Mouse (Mus musculus) heart, embryonic 13.5 days (tissue): Measurements from ENCODE around the gene Ppp1r12a. TPM values are rescaled to one million over a fixed set of nuclear protein-coding genes. Genes with fewer than 3 reads are reported as not detected.

Source experiments
- ATAC-seq: fragments of 200-750 bp; cut with Nextera tagmentation; 2 replicates; pipeline ENCODE4 v1.8.0; 2017; ENCODE audit warnings: moderate TSS enrichment; ENCODE audit not compliant: insufficient number of reproducible peaks, low FRiP score, low TSS enrichment; ENCODE audit errors: extremely low read depth
- H3K27ac ChIP-seq: fragments of 300-500 bp; sonication (generic); replicated peaks from 2 replicates; pipeline ENCODE4 v1.5.1; 2015; ENCODE audit warnings: moderate library complexity, mild to moderate bottlenecking, inconsistent platforms
- H3K27me3 ChIP-seq: fragments of 300-500 bp; sonication (generic); replicated peaks from 2 replicates; pipeline ENCODE4 v1.6.1; 2015; ENCODE audit warnings: mild to moderate bottlenecking, inconsistent platforms
- H3K36me3 ChIP-seq: fragments of 300-500 bp; sonication (generic); 2 replicates; pipeline ENCODE4 v1.6.1; 2015; ENCODE audit warnings: mild to moderate bottlenecking, inconsistent platforms
- H3K4me1 ChIP-seq: fragments of 300-500 bp; sonication (generic); 2 replicates; pipeline ENCODE4 v1.6.1; 2015; ENCODE audit warnings: inconsistent platforms
- H3K4me2 ChIP-seq: fragments of 300-500 bp; sonication (generic); 2 replicates; pipeline ENCODE4 v1.6.1; 2015; ENCODE audit warnings: inconsistent platforms, mild to moderate bottlenecking, moderate library complexity
- H3K4me3 ChIP-seq: fragments of 300-500 bp; sonication (generic); 2 replicates; pipeline ENCODE4 v1.5.1; 2015; ENCODE audit warnings: moderate library complexity, mild to moderate bottlenecking, inconsistent platforms
- H3K9ac ChIP-seq: fragments of 300-500 bp; sonication (generic); 2 replicates; pipeline ENCODE4 v1.6.1; 2015; ENCODE audit warnings: inconsistent platforms, mild to moderate bottlenecking, moderate library complexity
- H3K9me3 ChIP-seq: fragments of 300-500 bp; sonication (generic); 2 replicates; pipeline ENCODE4 v1.6.1; 2016; ENCODE audit warnings: inconsistent platforms
- WGBS: fragments of 180-500 bp; shearing (Covaris S2); methylation state at CpG from one replicate; pipeline ENCODE4 v1.1.7; 2015; ENCODE audit warnings: mixed read lengths; 5-methylcytosine and 5-hydroxymethylcytosine counted together
- polyA plus RNA-seq: library from polyadenylated mRNA; unstranded; fragments of >200 nt; fragmentation: Nextera tagmentation; extraction: Ambion mirVana; gene quantifications from 2 replicates; pipeline ENCODE4 v1.2.1, GENCODE M21; 2015

Gene Ppp1r12a
- polyA plus RNA-seq, 1 experiment from 2014 or later: 88.1 TPM

- Histone ChIP-seq H3K36me3 (no peaks in the 10 kb centered on the region), H3K27ac (no peak overlapping the region), H3K4me1 (no peaks in the 10 kb centered on the region), H3K9me3 (no peaks in the 10 kb centered on the region), H3K4me3 (no peak overlapping the region), H3K4me2 (no peak overlapping the region), H3K27me3 (no peaks in the 10 kb centered on the region), H3K9ac (no peak overlapping the region)
- 66% methylated on average over 3 of the region's 3 CpGs for WGBS
- no peak for ATAC-seq
Observed at GRCm38 (mm10) chr10:108139788-108140187, 22.2 kb upstream of the Ppp1r12a start.

GRCm38 (mm10) chr10:108140742-108141141 is 21.3 kb upstream of the Ppp1r12a start:
- Histone ChIP-seq H3K27me3 (no peaks in the 10 kb centered on the region), H3K9me3 (no peaks in the 10 kb centered on the region), H3K4me3 (no peak overlapping the region), H3K4me1 (no peaks in the 10 kb centered on the region), H3K4me2 (no peak overlapping the region), H3K9ac (no peak overlapping the region), H3K36me3 (no peaks in the 10 kb centered on the region), H3K27ac (no peak overlapping the region)
- 88% methylated on average over 3 of the region's 3 CpGs for WGBS
- no peak for ATAC-seq

GRCm38 (mm10) chr10:108143991-108144525 is 17.9 kb upstream of the Ppp1r12a start:
- Histone ChIP-seq H3K4me1 (no peaks in the 10 kb centered on the region; the same call in 1 of the 2 replicates), H3K27me3 (no peaks in the 10 kb centered on the region), H3K4me2 (no peak overlapping the region), H3K9me3 (no peaks in the 10 kb centered on the region), H3K27ac (no peak overlapping the region), H3K36me3 (no peaks in the 10 kb centered on the region), H3K9ac (no peak overlapping the region), H3K4me3 (no peak overlapping the region)
- WGBS: 68% methylated on average over 4 of the region's 4 CpGs
- no peak for ATAC-seq

GRCm38 (mm10) chr10:108145701-108146100 is 16.3 kb upstream of the Ppp1r12a start:
- Histone ChIP-seq H3K27ac (no peak overlapping the region), H3K4me2 (no peak overlapping the region), H3K36me3 (no peaks in the 10 kb centered on the region), H3K9ac (no peak overlapping the region), H3K4me3 (no peak overlapping the region), H3K27me3 (no peaks in the 10 kb centered on the region), H3K4me1 (no peaks in the 10 kb centered on the region; the same call in 1 of the 2 replicates), H3K9me3 (no peaks in the 10 kb centered on the region)
- WGBS: 85% methylated on average over 9 of the region's 9 CpGs
- ATAC-seq: no peak

GRCm38 (mm10) chr10:108147031-108147430 is 15.0 kb upstream of the Ppp1r12a start:
- H3K27ac ChIP-seq: no peak overlapping the region
- ATAC-seq: no peak
- WGBS: 71% methylated on average over 9 of the region's 9 CpGs
- no peaks in the 10 kb centered on the region for H3K27me3 ChIP-seq
- no peaks in the 10 kb centered on the region; the same call in 1 of the 2 replicates for H3K4me1 ChIP-seq
- no peak overlapping the region for H3K9ac ChIP-seq
- H3K4me3 ChIP-seq: no peak overlapping the region
- 0 out of 2 replicates have a peak, but pooled peaks cover 3% of the 10 kb centered on the region for H3K9me3 ChIP-seq
- H3K4me2 ChIP-seq: no peak overlapping the region
- no peaks in the 10 kb centered on the region for H3K36me3 ChIP-seq

GRCm38 (mm10) chr10:108153301-108153700 is 8.7 kb upstream of the Ppp1r12a start:
- Histone ChIP-seq H3K9me3 (0 out of 2 replicates have a peak, but pooled peaks cover 3% of the 10 kb centered on the region), H3K4me3 (no peak overlapping the region), H3K9ac (no peak overlapping the region), H3K36me3 (no peaks in the 10 kb centered on the region), H3K27me3 (no peaks in the 10 kb centered on the region), H3K4me2 (no peak overlapping the region), H3K4me1 (peaks cover 16% of the 10 kb centered on the region), H3K27ac (no peak overlapping the region)
- 72% methylated on average over 3 of the region's 3 CpGs for WGBS
- no peak for ATAC-seq

GRCm38 (mm10) chr10:108155042-108155686 is 6.8 kb upstream of the Ppp1r12a start:
- Histone ChIP-seq H3K9ac (peak overlapping the region; percentile 62), H3K4me1 (peaks cover 16% of the 10 kb centered on the region), H3K27me3 (no peaks in the 10 kb centered on the region), H3K4me2 (peak overlapping the region; percentile 67), H3K27ac (peak overlapping the region; percentile 39), H3K36me3 (no peaks in the 10 kb centered on the region), H3K9me3 (0 out of 2 replicates have a peak, but pooled peaks cover 3% of the 10 kb centered on the region), H3K4me3 (peak overlapping the region; percentile 35)
- 16% methylated on average over 21 of the region's 21 CpGs for WGBS
- ATAC-seq: no peak

GRCm38 (mm10) chr10:108155687-108156067 is 6.3 kb upstream of the Ppp1r12a start:
- peak overlapping the region; percentile 67 for H3K4me2 ChIP-seq
- H3K36me3 ChIP-seq: no peaks in the 10 kb centered on the region
- H3K27ac ChIP-seq: peak overlapping the region; percentile 39
- no peaks in the 10 kb centered on the region for H3K27me3 ChIP-seq
- 0 out of 2 replicates have a peak, but pooled peaks cover 3% of the 10 kb centered on the region for H3K9me3 ChIP-seq
- no peak for ATAC-seq
- peak overlapping the region; percentile 62; the same call in 1 of the 2 replicates for H3K9ac ChIP-seq
- WGBS: 40% methylated on average over 7 of the region's 7 CpGs
- H3K4me3 ChIP-seq: 0 out of 2 replicates have a peak overlapping the region, but pooled peaks have one; percentile 35
- peaks cover 17% of the 10 kb centered on the region for H3K4me1 ChIP-seq

GRCm38 (mm10) chr10:108156128-108156527 is 5.9 kb upstream of the Ppp1r12a start:
- ATAC-seq: no peak
- Histone ChIP-seq H3K4me3 (no peak overlapping the region), H3K9ac (no peak overlapping the region), H3K4me2 (no peak overlapping the region), H3K27me3 (no peaks in the 10 kb centered on the region), H3K27ac (no peak overlapping the region), H3K9me3 (no peaks in the 10 kb centered on the region), H3K36me3 (no peaks in the 10 kb centered on the region), H3K4me1 (peaks cover 21% of the 10 kb centered on the region)
- 81% methylated on average over 3 of the region's 3 CpGs for WGBS

- Histone ChIP-seq H3K27ac (no peak overlapping the region), H3K9ac (no peak overlapping the region), H3K4me1 (peaks cover 26% of the 10 kb centered on the region), H3K27me3 (no peaks in the 10 kb centered on the region), H3K36me3 (no peaks in the 10 kb centered on the region), H3K9me3 (no peaks in the 10 kb centered on the region), H3K4me3 (no peak overlapping the region), H3K4me2 (no peak overlapping the region)
- 81% methylated on average over 14 of the region's 14 CpGs for WGBS
- ATAC-seq: no peak
Observed at GRCm38 (mm10) chr10:108159002-108159401, 3.0 kb upstream of the Ppp1r12a start.

GRCm38 (mm10) chr10:108162297-108163020 is 466 bp downstream of the Ppp1r12a start:
- Histone ChIP-seq H3K9ac (peak overlapping the region; percentile 100), H3K27ac (peak overlapping the region; percentile 100), H3K27me3 (no peaks in the 10 kb centered on the region), H3K9me3 (no peaks in the 10 kb centered on the region), H3K4me2 (peak overlapping the region; percentile 70), H3K4me1 (peaks cover 36% of the 10 kb centered on the region), H3K36me3 (no peaks in the 10 kb centered on the region), H3K4me3 (peak overlapping the region; percentile 95)
- under 1% methylated on average over 77 of the region's 79 CpGs for WGBS
- peak; percentile 21 for ATAC-seq
